Mouse (Mus musculus): Measurements from ENCODE around the gene Foxj3.

GRCm38 (mm10) chr4:119566322-119566835 lies 29.6 kb downstream of the Foxj3 start:
- no peak for TF ChIP-seq POLR2A (IDR thresholded peaks at IDR 0.05; ENCODE audit: low read depth, low read length)
- TF ChIP-seq CTCF (IDR thresholded peaks at IDR 0.05; ENCODE audit: extremely low read depth, insufficient read length, insufficient replicate concordance, low read depth, low read length), result no peak

All from small intestine, adult 2 months (tissue).